Mouse (Mus musculus) brain, embryonic 18.5 days (tissue): ENCODE data around the gene Foxj1.
A peak's percentile ranks its signal among the peaks of the same experiment; 100 is the strongest.

Experiments
- DNase-seq: peaks from one replicate; pipeline ENCODE4 v3.0.0-alpha.2; 2012; ENCODE audit warnings: low read depth, low spot score

The Foxj1 gene

DNA sequence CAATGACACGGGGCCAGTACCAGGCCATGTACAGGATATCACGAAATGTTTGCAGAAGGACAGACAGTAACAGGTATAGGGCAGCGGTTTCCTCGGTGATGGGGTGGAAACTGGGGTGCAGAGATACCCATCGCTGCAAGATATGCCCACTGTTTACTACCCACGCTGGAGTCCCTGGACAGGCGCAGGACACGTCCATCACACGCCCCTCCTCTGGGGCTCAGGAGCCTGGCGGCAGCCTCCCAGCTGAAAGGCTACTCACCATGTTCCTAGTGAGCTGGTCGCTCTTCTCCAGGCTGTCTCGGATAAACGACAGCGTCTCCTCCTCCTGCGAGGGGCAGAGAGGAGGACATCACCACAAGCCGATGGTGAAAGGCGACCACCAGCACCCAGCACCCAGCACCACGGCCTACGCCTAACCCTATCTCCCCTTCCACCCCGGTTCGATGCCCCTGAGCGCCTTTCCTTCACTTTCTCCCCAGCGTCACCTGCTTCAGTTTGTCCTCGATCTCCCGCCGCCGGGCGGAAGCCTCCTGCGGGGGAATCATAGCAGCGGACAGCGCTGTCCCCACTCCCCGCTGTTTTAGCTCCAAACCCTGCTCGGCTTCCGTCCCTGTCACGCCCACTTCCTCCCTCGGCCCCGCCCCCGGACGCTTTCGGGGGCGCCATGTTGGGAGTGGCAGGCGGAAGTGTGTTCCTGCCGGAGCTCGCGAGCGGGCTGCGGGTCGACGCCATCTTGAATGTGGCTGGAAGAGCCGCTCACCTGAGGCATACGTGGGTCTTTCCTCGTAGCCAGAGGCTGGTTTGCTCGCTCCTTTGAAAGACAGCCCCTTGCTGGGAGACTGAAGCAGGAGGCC, 28.8 kb downstream of the Foxj1 start:
- DNase-seq, result peak; percentile 85

DNA sequence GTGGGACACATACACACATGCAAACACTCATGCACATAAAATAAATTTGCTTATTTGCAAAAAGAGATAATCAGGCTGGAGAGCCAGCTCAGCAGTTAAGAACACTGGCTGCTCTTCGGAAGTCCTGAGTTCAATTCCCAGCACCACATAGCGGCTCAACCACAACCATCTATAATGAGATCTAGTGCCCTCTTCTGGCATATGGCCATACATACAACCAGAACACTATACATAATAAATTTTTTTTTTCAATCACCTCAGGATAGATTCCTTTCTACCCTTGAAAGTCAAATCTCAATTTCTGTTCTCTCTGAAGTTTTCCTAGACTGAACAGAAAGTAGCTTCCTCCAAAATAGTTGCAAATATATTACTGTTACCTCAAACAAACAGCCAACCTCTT, 29.8 kb downstream of the Foxj1 start:
- no peak for DNase-seq

DNA sequence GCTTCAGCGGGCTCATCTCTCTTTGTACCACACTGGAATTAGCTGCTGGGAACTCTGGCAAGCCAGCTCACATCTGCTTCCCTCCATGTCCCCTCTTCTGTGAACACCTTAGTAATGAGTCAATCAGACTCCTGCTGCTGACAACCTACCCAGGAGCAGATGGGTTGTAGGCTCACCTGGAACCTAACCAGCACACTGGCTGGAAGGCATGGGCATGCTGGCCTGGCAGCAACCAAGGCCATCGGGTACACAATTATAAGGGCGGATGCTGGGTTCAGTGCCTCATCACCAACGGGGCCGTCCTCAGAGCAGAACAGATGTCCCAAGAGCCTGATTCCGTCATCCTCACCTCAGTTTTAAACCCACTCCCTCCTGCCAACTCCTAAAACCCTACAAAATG, 36.6 kb downstream of the Foxj1 start:
- DNase-seq, result no peak

DNA sequence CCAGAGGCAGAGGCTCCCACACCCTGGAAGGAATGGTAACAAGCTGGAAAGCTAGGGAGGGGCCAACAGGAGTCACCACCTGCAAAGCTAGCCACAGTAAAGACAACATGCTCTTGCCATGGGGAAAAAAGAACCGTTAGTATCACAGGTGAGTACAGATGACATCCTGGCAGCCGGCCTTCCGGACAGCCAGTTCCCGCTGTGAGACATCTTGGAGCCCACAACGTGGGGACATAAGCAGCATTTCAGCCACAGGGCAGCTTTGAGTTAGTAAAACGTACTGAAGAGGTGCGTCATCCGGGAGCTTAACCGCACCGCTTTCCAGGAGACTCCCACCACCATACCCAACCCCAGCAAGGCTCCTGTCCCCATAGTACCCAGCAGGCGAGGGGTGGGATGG, 37.0 kb downstream of the Foxj1 start:
- DNase-seq, result no peak

DNA sequence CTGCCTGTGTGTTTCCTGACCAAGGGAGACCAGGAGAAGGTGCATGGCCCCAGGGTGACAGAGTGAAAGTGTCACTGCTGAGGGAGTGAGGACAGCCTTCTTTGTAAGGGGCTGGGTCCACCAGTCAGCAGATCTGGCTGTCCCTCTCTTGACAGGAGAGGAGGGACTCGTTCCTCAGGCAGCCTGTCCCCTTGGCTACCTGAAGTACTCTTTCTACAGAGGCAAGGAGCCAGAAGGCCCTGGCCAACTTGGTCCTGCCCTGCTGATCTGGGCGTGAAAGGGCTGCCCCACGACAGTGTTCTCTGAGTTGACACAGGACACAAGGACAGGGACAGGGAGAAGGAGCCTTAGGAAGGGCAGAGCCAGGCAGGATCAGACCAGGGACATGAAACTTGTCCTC, 38.2 kb downstream of the Foxj1 start:
- DNase-seq, result no peak

DNA sequence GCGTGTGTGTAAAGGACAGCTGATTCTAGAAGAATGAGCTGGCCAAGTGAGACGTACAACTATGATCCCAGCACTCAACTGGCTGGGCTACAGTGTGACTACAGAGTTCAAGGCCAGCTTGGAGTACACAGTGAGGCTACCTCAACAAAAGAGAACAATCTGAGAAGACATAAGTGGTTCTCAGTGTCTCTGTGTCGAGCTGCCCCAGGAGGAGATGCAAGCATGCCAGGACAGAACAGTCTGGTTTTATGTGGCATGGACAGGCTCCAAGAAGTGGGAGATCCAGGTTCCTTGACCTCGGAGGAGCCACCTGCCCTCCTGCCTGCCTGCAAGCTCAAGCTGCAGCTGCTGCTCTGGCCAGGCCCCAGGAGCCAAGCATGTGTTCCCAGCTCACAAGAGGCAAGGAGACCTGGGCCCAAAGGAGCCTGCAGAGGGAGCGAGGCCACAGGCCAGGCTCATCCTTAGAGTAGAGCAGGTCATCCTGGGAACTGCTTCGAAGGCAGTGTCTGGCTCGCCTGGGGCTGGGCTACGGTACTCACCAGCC, 38.9 kb downstream of the Foxj1 start:
- DNase-seq, result no peak

DNA sequence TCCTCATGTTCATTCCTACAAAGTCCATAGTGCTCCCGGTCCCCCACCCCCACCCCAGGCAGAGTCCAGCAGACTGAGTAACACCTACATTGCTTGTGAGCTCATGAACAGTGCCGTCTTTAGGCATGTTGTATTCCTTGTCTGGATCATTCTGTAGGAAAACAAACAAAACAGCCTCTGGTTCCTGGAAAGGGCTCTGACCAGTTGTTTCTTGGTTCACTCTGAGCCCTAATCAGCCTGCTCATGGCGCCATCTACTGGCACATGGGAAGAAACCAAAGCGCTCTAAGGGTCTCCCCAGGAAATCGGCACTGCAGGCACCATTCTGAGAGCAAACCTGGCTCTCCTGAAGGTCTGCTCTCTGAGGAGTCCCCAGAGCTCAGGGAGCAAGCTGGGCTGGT, 40.9 kb downstream of the Foxj1 start:
- no peak for DNase-seq

DNA sequence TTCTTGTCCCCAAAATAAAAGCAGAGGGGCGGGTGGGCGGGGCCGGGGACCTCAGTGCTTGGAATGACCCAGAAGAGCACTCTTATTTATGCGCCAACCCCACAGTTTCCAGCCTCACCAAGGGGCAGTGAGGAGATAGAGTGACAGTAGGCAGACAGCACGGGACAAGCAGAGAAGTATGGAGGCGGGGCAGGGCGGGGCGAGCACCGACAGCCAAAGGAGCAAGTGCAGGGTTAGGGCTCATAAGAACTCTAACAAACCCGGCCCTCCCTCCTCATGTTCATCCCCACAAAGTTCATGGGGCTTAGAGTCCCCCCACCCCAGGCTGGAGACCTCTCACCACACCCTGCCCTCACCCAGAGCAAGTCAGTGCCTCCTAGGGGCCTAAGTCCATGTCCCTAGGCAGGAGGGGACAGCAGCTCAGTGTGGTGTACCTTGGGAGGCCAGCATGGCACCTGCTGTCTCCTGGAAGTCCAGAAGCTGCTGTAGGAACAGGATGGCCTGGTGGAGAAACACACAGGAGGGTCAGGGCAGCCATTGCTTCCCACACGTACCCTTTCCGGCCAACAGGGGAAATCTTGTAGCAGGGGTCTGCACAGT, 41.6 kb downstream of the Foxj1 start:
- DNase-seq, result no peak

DNA sequence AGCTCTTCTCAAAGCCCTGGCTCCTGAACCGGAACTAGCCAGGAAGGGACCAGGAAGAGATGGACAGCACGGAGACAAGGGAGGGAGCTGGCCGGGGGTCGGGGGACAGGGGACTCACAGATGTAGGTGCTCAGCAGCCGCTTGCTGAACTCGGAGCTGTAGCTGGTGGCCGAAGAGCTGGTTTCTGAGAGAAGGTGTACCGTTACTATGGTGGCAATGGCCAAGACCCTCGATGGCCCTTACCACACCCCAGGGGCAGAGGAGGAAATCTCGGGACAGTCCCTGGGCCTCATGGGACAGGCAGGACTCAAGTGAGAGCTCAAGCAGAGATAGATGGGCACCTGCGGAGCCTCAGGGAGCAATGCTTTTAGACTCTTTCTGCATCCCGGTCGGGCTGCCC, 42.8 kb downstream of the Foxj1 start:
- no peak for DNase-seq

DNA sequence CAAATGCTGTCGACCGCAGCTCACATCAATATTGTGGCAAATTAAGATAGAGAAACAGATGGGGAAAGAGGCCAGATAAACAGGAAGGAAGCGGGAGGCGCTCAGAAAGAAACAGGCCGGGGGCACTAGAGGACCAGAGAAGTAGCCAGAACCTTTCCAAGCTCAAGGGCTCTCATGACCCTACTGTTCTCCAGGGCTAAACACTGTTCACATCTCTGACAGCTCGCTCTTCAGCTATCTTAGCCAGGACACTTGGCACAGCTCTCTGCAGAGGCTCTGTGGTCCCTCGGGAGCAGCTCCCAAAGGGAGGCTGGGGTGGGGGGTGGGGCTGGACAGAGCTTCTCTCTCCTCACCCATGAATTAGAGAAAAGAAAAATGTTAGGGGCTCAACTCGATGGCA, 44.6 kb downstream of the Foxj1 start:
- no peak for DNase-seq

DNA sequence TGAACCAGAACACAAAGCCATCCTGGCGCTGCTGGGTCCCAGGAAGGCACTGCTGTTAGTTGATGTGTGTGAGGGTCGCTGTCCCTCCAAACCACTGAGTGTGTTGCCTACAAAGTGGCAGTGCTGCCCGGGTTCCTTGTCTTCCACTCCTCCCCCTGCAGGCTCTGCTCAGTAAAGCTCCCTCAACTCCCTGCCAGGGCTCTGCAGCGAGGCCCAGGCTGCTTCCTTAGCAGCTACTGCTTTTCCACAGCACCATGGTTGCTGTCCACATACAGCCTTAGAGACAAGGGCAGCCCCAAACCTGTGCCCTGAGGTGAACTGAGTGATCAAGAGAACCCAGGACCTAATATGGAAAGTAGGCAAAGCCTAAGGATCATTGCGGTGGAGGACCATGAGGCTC, 47.8 kb downstream of the Foxj1 start:
- no peak for DNase-seq

DNA sequence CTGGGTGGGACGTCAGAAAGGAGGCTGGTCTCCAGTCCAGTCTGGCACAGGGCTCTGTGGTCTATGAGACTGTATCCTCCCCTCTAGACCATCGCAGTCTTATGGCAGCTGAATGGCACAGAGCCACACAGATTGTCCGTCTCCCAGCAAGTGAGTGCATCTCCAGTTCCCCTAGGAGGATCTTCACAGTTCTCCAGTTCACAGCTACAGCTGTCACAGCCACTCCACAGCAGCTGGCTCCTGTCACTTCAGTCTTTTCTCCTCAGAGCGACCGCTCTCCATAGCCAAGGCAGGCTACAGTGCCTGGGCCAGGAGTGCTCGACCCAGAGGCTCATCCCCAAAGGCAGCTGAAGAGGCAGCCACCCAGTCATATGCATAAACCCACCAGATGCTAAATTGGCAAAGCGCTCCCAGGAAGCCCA, 49.4 kb downstream of the Foxj1 start:
- DNase-seq, result no peak

DNA sequence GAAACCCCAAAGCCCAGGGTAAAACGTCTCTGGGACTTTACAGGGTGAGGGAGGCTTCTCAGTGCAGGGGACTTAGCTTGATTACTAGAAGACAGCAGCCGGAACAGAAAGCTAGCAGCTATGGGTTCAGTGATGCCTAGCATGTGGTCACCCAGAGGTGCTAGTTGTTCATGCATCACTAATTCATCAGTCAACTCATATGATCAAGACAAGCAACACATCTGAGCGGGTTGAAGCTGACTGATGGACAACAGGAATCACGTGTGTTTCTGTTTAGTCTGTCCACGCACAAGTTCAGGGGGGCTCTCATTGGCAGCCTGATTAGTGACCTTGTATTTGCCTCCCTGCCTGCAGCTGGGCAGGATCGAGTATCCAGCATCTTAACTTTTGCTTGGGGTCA, 51.2 kb downstream of the Foxj1 start:
- no peak for DNase-seq

DNA sequence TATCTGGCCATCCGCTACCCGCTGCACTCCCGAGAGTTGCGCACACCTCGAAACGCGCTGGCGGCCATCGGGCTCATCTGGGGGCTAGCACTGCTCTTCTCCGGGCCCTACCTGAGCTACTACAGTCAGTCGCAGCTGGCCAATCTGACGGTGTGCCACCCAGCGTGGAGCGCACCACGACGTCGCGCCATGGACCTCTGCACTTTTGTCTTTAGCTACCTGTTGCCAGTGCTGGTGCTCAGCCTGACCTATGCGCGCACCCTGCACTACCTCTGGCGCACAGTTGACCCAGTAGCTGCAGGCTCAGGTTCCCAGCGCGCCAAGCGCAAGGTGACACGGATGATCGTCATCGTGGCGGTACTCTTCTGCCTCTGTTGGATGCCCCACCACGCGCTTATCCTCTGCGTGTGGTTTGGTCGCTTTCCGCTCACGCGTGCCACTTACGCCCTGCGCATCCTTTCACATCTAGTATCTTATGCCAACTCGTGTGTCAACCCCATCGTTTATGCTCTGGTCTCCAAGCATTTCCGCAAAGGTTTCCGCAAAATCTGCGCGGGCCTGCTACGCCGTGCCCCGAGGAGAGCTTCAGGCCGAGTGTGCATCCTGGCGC, 52.2 kb downstream of the Foxj1 start:
- no peak for DNase-seq

DNA sequence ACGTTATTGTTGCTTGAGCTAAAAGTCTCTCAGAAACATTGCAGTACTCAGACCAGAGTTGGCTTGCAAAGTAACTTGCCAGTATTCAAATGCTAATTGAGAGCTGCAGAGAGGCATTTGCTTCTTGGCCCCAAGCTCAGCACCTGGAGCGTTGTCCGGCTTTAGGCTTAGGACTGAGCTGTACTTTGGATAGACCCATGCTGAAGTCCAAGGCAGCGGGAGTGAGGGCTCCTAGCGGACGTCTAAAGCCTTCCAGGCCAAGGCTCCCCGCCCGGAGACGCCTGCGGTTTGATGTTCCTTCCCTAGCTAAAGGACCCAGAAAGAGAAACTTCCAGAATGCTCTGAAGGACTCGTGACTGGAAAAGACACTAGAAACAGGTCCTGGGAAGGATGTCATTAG, 53.1 kb downstream of the Foxj1 start:
- no peak for DNase-seq

DNA sequence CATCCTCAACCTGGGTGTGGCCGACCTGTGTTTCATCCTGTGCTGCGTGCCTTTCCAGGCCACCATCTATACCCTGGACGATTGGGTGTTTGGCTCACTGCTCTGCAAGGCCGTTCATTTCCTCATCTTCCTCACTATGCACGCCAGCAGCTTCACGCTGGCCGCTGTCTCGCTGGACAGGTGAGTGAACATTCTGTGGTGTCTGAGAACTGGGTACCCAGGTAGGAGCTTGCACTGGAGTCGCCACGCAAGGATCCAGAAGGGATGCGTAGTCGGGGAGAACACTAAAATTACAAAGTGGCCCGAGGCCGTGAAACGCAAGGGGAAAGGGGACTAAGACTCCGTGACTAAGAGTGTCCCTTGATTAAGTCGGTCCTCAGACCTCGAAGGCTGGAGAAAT, 53.5 kb downstream of the Foxj1 start:
- no peak for DNase-seq

DNA sequence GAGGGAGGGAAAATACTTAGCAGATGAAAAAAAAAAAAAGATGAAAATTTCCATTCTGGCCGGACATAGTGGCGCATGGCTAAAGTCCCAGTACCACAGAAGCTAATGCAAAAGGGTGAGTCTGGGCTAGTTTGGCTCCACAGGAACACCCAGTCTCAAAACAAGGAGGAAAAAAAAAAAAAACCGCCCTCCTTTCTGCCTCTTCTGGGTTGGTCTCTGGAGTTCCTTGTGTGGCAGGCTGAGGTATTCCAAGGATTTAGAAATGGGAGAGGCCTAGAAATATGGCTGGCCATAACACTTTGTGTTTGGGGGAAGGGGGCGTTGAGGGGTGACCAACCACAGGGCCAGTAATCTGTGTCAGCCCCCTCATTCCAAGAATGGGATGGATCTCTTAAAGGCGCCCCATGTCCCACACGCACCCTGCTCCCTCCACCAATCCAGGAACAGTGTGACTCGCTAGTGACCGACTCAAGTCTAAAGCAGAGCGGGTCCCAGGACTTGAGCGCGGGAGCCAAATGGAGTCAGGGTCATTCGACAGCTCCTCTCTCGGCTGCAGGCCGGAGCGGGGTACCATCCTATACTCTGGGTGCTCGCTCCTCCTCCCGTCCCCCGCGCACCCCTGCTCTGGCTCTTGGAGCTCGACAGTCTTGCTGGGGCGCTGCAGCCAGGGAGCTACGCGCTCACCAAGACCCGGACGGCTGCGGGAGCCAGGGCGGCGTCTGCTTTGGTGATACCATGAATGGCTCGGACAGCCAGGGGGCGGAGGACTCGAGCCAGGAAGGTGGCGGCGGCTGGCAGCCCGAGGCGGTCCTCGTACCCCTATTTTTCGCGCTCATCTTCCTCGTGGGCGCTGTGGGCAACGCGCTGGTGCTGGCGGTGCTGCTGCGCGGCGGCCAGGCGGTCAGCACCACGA, 54.2 kb downstream of the Foxj1 start, which contains the start of gene Galr2:
TSS of gene Galr2 (plus strand) at position 189 of the 913 bp plus-strand sequence.
- DNase-seq, result no peak
